Mouse (Mus musculus) cerebral cortex, adult 2 months (tissue): ENCODE measurements around the gene Tmem44.

Source experiments
- WGBS: fragments of 180-500 bp; shearing (Covaris S2); methylation state at CpG from one replicate; pipeline ENCODE4 v1.1.7; 2018; 5-methylcytosine and 5-hydroxymethylcytosine counted together

Tmem44 gene

GRCm38 (mm10) chr16:30518635-30519034 is 32.0 kb downstream of the Tmem44 start:
- WGBS, result 79% methylated on average over 9 of the region's 9 CpGs

GRCm38 (mm10) chr16:30517666-30518283 is 32.9 kb downstream of the Tmem44 start:
- WGBS, result 58% methylated on average over 11 of the region's 11 CpGs

GRCm38 (mm10) chr16:30516993-30517392 is 33.6 kb downstream of the Tmem44 start:
- 96% methylated on average over 9 of the region's 9 CpGs for WGBS

GRCm38 (mm10) chr16:30515418-30515817 is 35.2 kb downstream of the Tmem44 start:
- WGBS, result 76% methylated on average over 12 of the region's 12 CpGs

GRCm38 (mm10) chr16:30513050-30514024 is 37.3 kb downstream of the Tmem44 start:
- WGBS, result 63% methylated on average over 20 of the region's 20 CpGs

- WGBS, result 68% methylated on average over 8 of the region's 8 CpGs
Observed at GRCm38 (mm10) chr16:30512375-30513049, 38.1 kb downstream of the Tmem44 start.

GRCm38 (mm10) chr16:30511563-30512340 is 38.9 kb downstream of the Tmem44 start:
- WGBS, result 61% methylated on average over 13 of the region's 13 CpGs

- WGBS, result 1% methylated on average over 44 of the region's 44 CpGs
Observed at GRCm38 (mm10) chr16:30510504-30511451, 39.9 kb downstream of the Tmem44 start.

- WGBS, result 10% methylated on average over 9 of the region's 9 CpGs
Observed at GRCm38 (mm10) chr16:30510091-30510490, 40.6 kb downstream of the Tmem44 start.

GRCm38 (mm10) chr16:30509340-30509739 is 41.3 kb downstream of the Tmem44 start:
- WGBS, result 93% methylated on average over 12 of the region's 12 CpGs

- WGBS, result 97% methylated on average over 9 of the region's 9 CpGs
Observed at GRCm38 (mm10) chr16:30508738-30509137, 41.9 kb downstream of the Tmem44 start.

GRCm38 (mm10) chr16:30507120-30507519 is 43.5 kb downstream of the Tmem44 start:
- 73% methylated on average over 10 of the region's 10 CpGs for WGBS

GRCm38 (mm10) chr16:30505311-30506031 is 45.2 kb downstream of the Tmem44 start:
- 84% methylated on average over 11 of the region's 11 CpGs for WGBS

- WGBS, result 80% methylated on average over 4 of the region's 4 CpGs
Observed at GRCm38 (mm10) chr16:30504856-30505255, 45.8 kb downstream of the Tmem44 start.

- WGBS, result 20% methylated on average over 15 of the region's 15 CpGs
Observed at GRCm38 (mm10) chr16:30503958-30504357, 46.7 kb downstream of the Tmem44 start.

GRCm38 (mm10) chr16:30502221-30502891 is 48.3 kb downstream of the Tmem44 start:
- 63% methylated on average over 25 of the region's 25 CpGs for WGBS

GRCm38 (mm10) chr16:30501621-30502020 is 49.0 kb downstream of the Tmem44 start:
- 75% methylated on average over 5 of the region's 5 CpGs for WGBS

- WGBS, result 91% methylated on average over 7 of the region's 7 CpGs
Observed at GRCm38 (mm10) chr16:30500223-30500622, 50.4 kb downstream of the Tmem44 start.
